Mouse (Mus musculus) small intestine, adult 2 months (tissue): ENCODE data around the gene Ttc7.

ENCODE experiments used
- CTCF ChIP-seq: fragments of 200-500 bp; IDR thresholded peaks from 2 replicates; pipeline ENCODE4 v1.5.1; 2012; ENCODE audit warnings: low read depth, mild to moderate bottlenecking, control low read depth, inconsistent platforms, low read length, moderate library complexity, mixed read lengths; ENCODE audit not compliant: insufficient replicate concordance, insufficient read length; ENCODE audit errors: extremely low read depth
- POLR2A ChIP-seq: fragments of 200-500 bp; IDR thresholded peaks from 2 replicates; pipeline ENCODE4 v1.6.1; 2012; ENCODE audit warnings: low read depth, mild to moderate bottlenecking, control low read depth, inconsistent platforms, low read length, moderate library complexity

DNA sequence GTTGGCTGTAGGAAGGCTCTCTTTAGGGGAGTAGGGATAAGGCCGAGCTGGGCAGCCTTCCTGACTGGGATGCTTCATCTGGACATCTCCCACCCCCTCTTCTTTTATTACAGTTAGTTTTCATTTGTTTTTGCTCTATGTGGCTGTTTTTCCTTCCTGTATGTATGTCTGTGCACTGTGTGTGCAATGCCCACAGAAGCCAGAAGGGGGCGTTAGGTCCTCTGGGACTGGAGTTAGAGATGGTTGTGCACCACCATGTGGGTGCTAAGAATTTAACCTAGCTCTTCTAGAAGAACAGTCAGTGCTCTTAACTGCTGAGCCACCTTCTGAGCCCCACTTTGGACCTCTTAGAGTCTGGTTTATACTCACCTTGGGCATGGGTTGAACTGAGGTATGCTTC lies 53.0 kb downstream of the Ttc7 start:
- peak; percentile 15; the same call in 1 of the 2 replicates for TF ChIP-seq CTCF
- TF ChIP-seq POLR2A, result no peak
